Mouse (Mus musculus) hindlimb bud, embryonic 11.5 days (tissue): ENCODE measurements at regions not wholly inside any gene's neighbourhood (a gene's known extent, or its start where the extent isn't known, plus 50 kb on each side); places are given as distances from the start of the nearest gene placed in this dataset.
A peak's percentile ranks its signal among the peaks of the same experiment; 100 is the strongest.

ENCODE experiments used
- DNase-seq: peaks from one replicate; pipeline ENCODE4 v3.0.0-alpha.2; 2012; ENCODE audit warnings: low read depth, low spot score; ENCODE audit errors: extremely low spot score

- DNase-seq: peak; percentile 16
These were observed 66.4 kb upstream of the Htr1a start for GRCm38 (mm10) chr13:105377038-105377437.

GRCm38 (mm10) chr13:105378587-105378986 is 64.9 kb upstream of the Htr1a start:
- no peak for DNase-seq

GRCm38 (mm10) chr13:105387016-105387772 is 56.2 kb upstream of the Htr1a start:
- no peak for DNase-seq
